Mouse (Mus musculus) gastrocnemius, postnatal 25 days (tissue): ENCODE results near the gene Hif3a. TPM values are rescaled to one million over a fixed set of nuclear protein-coding genes. Genes with fewer than 3 reads are reported as not detected.

Source experiments
- DNase-seq: peaks from one replicate; pipeline ENCODE4 v3.0.0; 2022
- total RNA-seq, 2 experiments: library from RNA; stranded (reverse); gene quantifications; 1 replicate in 1 of 2; 2 replicates in 1 of 2; pipeline ENCODE4 v1.2.3; 2021

The Hif3a gene
- total RNA-seq, 2 experiments from 2014 or later: 0.97 to 1.3 TPM

DNA sequence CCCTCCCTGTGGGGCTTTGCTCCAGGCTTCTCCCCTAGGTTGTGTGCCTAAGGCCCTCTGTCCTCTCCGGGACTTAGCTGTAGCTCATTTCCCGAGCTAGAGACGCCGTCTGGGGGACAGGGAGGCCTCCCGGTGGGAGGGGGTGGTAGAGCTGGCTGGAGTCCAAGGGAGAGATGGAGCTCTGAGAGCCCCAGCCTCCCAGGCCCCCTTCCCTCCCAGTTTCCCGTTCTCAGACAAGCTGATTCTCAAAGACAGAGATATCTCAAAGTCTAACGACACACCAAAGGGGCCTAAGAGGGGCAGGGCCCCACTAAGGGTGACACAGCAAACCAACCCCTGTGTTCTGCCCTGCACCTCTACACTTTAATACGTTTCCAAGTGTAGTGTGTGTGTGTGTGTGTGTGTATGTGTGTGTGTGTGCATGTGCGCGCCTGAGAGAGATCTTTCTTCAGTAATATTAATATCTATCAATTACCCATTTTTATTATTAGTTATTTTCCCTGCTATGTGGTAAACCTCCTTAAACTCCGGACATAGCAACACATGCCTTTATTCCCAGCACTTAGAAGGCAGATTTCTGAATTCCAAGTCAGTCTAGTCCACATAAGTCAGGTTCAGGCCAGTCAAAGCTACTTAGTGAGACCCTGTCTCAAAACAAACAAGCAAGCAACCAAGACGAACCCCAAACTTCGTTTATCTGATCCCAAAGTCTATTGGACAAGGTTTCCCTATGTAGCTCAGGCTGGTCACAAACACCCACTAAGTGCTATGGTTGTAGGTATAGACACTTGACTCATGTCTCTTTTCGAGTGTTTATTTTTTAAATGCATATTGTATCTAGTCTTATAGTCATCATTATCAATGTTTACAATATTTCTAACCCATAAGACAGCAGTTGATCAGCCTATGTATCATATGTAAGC lies 5.4 kb downstream of the Hif3a start:
- peak; percentile 36 for DNase-seq

GRCm38 (mm10) chr7:17056081-17056581 lies 6.1 kb downstream of the Hif3a start:
- peak; percentile 89 for DNase-seq

GRCm38 (mm10) chr7:17055287-17055946 lies 6.8 kb downstream of the Hif3a start:
- DNase-seq: no peak

- no peak for DNase-seq
These were observed 7.8 kb downstream of the Hif3a start for GRCm38 (mm10) chr7:17054325-17054989.

- DNase-seq: peak; percentile 41
These were observed 11.2 kb downstream of the Hif3a start for GRCm38 (mm10) chr7:17050933-17051594.

DNA sequence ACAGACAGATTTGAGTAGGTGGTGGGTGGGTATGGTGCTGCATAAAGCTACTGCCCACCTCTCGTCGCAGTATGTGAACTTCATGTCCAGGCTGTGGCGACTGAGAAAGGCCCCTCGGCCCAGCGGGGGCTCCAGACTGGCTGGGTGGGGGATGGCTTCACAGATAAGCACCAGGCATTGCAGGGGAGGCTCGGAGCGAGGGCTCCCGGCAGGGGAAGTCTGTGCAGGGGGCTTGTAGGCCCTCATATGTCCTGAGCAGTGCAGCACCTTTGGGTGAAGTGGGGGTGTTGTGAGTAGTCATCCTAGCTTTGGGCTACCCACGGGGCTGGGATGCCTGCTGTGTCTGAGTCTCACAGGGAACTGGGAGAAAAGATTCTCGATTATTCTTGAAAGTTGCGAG lies 11.7 kb downstream of the Hif3a start:
- DNase-seq: no peak

DNA sequence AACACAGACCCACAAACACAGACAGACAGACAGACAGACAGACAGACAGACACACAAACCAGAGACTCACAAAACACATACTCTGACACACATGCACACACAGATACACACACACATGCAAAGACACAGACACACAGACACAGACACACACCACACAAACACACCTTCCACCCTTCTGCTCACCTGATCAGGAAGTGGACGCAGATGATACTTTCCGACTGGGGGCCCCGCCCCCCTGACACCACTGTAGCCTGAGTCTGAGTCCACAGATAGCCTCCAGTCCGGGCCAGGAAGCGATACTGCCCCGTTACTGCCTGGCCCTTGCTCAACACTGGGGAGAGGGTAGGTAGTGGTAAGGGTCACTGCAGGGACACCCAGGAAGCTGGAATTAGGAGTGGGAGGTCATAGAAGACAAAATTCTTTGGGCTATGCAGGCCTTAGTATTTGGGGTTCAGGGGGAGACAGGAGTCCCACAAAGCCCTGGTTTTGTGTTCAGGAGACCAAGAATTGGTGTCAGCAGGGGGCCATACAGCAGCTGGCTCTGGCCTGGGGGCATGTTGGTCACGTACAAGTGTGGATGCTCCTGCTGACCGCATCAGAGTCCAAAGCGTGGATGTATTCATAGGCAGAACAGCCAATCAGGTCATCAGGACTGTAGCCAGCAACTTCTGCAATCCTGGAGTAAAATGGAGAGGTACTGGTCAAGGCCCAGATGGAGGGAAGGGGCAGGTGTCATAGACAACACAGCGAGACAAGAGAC lies 13.6 kb downstream of the Hif3a start:
- no peak for DNase-seq

- no peak for DNase-seq
These were observed 15.1 kb downstream of the Hif3a start for GRCm38 (mm10) chr7:17047041-17047682.

- no peak for DNase-seq
These were observed 16.5 kb downstream of the Hif3a start for GRCm38 (mm10) chr7:17045743-17046142.

- no peak for DNase-seq
These were observed 22.9 kb downstream of the Hif3a start for GRCm38 (mm10) chr7:17039373-17039772.

- no peak for DNase-seq
These were observed 24.1 kb downstream of the Hif3a start for GRCm38 (mm10) chr7:17038018-17038695.

- DNase-seq: no peak
These were observed 32.0 kb downstream of the Hif3a start for GRCm38 (mm10) chr7:17030239-17030638.

DNA sequence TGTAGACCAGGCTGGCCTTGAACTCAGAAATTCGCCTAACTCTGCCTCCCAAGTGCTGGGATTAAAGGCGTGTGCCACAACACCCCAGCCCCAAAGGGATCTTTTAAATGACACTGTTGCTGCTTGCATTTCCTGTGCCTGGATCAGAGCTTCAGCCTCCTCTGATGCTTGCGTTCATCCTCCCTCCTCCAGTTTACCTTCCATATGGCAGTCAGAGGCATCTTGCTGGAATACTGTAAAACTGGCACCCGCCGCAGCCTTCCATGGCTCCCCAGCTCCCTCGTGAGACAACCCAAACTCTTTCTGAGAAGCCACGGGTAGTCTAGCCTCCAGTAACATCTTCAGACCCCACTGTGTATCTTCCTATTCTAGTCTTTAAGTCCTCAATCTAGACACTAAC lies 33.3 kb downstream of the Hif3a start:
- DNase-seq: no peak

- peak; percentile 92 for DNase-seq
These were observed 34.5 kb downstream of the Hif3a start, which contains the start of gene Ppp5c for GRCm38 (mm10) chr7:17027588-17028343. Ppp5c (minus strand) TSS chr7:17027924.

- DNase-seq: no peak
These were observed 35.3 kb downstream of the Hif3a start for GRCm38 (mm10) chr7:17026710-17027587.

- DNase-seq: no peak
These were observed 36.2 kb downstream of the Hif3a start for GRCm38 (mm10) chr7:17025896-17026622.

DNA sequence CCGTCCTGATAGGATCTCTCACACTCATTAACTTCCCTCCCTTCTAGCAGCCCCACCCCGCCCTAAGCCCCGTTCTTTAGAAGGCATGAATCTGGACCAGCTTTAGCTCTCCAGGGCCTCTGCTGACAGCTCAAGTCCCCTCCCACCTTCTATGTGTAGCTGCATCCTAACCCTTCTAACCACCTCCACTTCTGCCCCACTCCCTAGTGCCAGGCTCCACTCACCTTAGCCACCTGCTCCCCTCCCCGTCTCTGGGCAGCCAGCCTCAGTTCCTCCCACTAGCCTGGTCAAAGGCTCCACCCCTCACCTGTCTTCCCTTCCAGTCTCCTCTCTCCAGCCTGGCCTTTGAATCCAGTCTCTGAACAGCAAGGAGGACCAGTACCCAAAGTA lies 36.7 kb downstream of the Hif3a start:
- no peak for DNase-seq
